Mouse (Mus musculus) hindbrain, embryonic 10.5 days (tissue): ENCODE data around the gene Nmd3. TPM values are rescaled to one million over a fixed set of nuclear protein-coding genes. Genes with fewer than 3 reads are reported as not detected.

Experiments used
- DNase-seq: peaks from one replicate; pipeline ENCODE4 v3.0.0-alpha.2; 2017; ENCODE audit warnings: low spot score
- H3K27ac ChIP-seq: fragments of 300-500 bp; sonication (generic); 2 replicates; pipeline ENCODE4 v1.5.1; 2016; ENCODE audit warnings: mild to moderate bottlenecking, moderate library complexity
- H3K27me3 ChIP-seq: fragments of 300-500 bp; sonication (generic); 2 replicates; pipeline ENCODE4 v1.6.1; 2016; ENCODE audit warnings: mild to moderate bottlenecking; ENCODE audit not compliant: poor library complexity, insufficient read depth, severe bottlenecking
- H3K36me3 ChIP-seq: fragments of 300-500 bp; sonication (generic); 2 replicates; pipeline ENCODE4 v1.6.1; 2016; ENCODE audit warnings: mild to moderate bottlenecking, moderate library complexity
- H3K4me1 ChIP-seq: fragments of 300-500 bp; sonication (generic); replicated peaks from 2 replicates; pipeline ENCODE4 v1.6.1; 2016; ENCODE audit warnings: mild to moderate bottlenecking
- H3K4me3 ChIP-seq: fragments of 300-500 bp; sonication (generic); 2 replicates; pipeline ENCODE4 v1.5.1; 2016; ENCODE audit warnings: mild to moderate bottlenecking, moderate library complexity
- H3K9me3 ChIP-seq: fragments of 300-500 bp; sonication (generic); 2 replicates; pipeline ENCODE4 v1.6.1; 2016; ENCODE audit warnings: mild to moderate bottlenecking, moderate library complexity
- WGBS: fragments of 180-500 bp; shearing (Covaris S2); methylation state at CpG from one replicate; pipeline ENCODE4 v1.1.7; 2016; 5-methylcytosine and 5-hydroxymethylcytosine counted together
- polyA plus RNA-seq: library from polyadenylated mRNA; unstranded; fragments of >200 nt; fragmentation: Nextera tagmentation; extraction: Ambion mirVana; gene quantifications from 2 replicates; pipeline ENCODE4 v1.2.1, GENCODE M21; 2016

The Nmd3 gene
- polyA plus RNA-seq, 1 experiment from 2014 or later, result 130 TPM

- H3K27me3 ChIP-seq, result no peaks in the 10 kb centered on the region
- no peaks in the 10 kb centered on the region for H3K9me3 ChIP-seq
- DNase-seq, result no peak
Measured at GRCm38 (mm10) chr3:69723161-69723560, 1.4 kb downstream of the Nmd3 start.

GRCm38 (mm10) chr3:69730930-69731329 lies 9.1 kb downstream of the Nmd3 start:
- Histone ChIP-seq H3K4me3 (no peak overlapping the region), H3K27ac (no peak overlapping the region), H3K27me3 (no peaks in the 10 kb centered on the region), H3K36me3 (peaks cover 95% of the 10 kb centered on the region), H3K4me1 (no peaks in the 10 kb centered on the region), H3K9me3 (no peaks in the 10 kb centered on the region)
- DNase-seq, result no peak

More at GRCm38 (mm10) chr3:69723161-69723560, 1.4 kb downstream of the Nmd3 start:
- WGBS, result 37% methylated on average over 7 of the region's 7 CpGs
- H3K4me1 ChIP-seq, result peaks cover 20% of the 10 kb centered on the region
- peaks cover 28% of the 10 kb centered on the region for H3K36me3 ChIP-seq
- peak overlapping the region; percentile 97 for H3K27ac ChIP-seq
- peak overlapping the region; percentile 91 for H3K4me3 ChIP-seq

GRCm38 (mm10) chr3:69733939-69734338 lies 12.2 kb downstream of the Nmd3 start:
- Histone ChIP-seq H3K9me3 (no peaks in the 10 kb centered on the region), H3K36me3 (peaks cover 94% of the 10 kb centered on the region)
- WGBS, result 89% methylated on average over 2 of the region's 2 CpGs

GRCm38 (mm10) chr3:69755192-69755591 lies 33.4 kb downstream of the Nmd3 start:
- Histone ChIP-seq H3K4me3 (no peak overlapping the region), H3K27ac (no peak overlapping the region), H3K36me3 (peaks cover 79% of the 10 kb centered on the region), H3K4me1 (no peaks in the 10 kb centered on the region), H3K9me3 (no peaks in the 10 kb centered on the region), H3K27me3 (no peaks in the 10 kb centered on the region)
- no peak for DNase-seq
- WGBS, result 87% methylated on average over 3 of the region's 3 CpGs

More at GRCm38 (mm10) chr3:69733939-69734338, 12.2 kb downstream of the Nmd3 start:
- Histone ChIP-seq H3K4me1 (no peaks in the 10 kb centered on the region), H3K27ac (no peak overlapping the region), H3K27me3 (no peaks in the 10 kb centered on the region), H3K4me3 (no peak overlapping the region)
- no peak for DNase-seq

GRCm38 (mm10) chr3:69755968-69756367 lies 34.2 kb downstream of the Nmd3 start:
- Histone ChIP-seq H3K27ac (no peak overlapping the region), H3K36me3 (peaks cover 73% of the 10 kb centered on the region), H3K4me3 (no peak overlapping the region), H3K4me1 (no peaks in the 10 kb centered on the region), H3K27me3 (no peaks in the 10 kb centered on the region), H3K9me3 (no peaks in the 10 kb centered on the region)
- 93% methylated on average over 3 of the region's 3 CpGs for whole genome bisulfite sequencing
- DNase-seq, result no peak

GRCm38 (mm10) chr3:69756499-69756898 lies 34.7 kb downstream of the Nmd3 start:
- H3K27me3 ChIP-seq, result no peaks in the 10 kb centered on the region
- DNase-seq, result peak; percentile 30
- H3K4me3 ChIP-seq, result no peak overlapping the region
- H3K36me3 ChIP-seq, result peaks cover 68% of the 10 kb centered on the region
- WGBS, result 39% methylated on average over 7 of the region's 7 CpGs
- no peak overlapping the region for H3K27ac ChIP-seq
- no peaks in the 10 kb centered on the region for H3K9me3 ChIP-seq
- no peaks in the 10 kb centered on the region for H3K4me1 ChIP-seq

- no peaks in the 10 kb centered on the region for H3K9me3 ChIP-seq
- no peak overlapping the region for H3K4me3 ChIP-seq
- peaks cover 59% of the 10 kb centered on the region for H3K36me3 ChIP-seq
- no peaks in the 10 kb centered on the region for H3K27me3 ChIP-seq
- WGBS, result 91% methylated on average over 1 of the region's 1 CpGs
- no peak for DNase-seq
- no peaks in the 10 kb centered on the region for H3K4me1 ChIP-seq
- no peak overlapping the region for H3K27ac ChIP-seq
Measured at GRCm38 (mm10) chr3:69757456-69757855, 35.7 kb downstream of the Nmd3 start.

- peaks cover 42% of the 10 kb centered on the region for H3K36me3 ChIP-seq
- no peaks in the 10 kb centered on the region for H3K27me3 ChIP-seq
- no peaks in the 10 kb centered on the region for H3K9me3 ChIP-seq
- no peak for DNase-seq
- H3K4me1 ChIP-seq, result no peaks in the 10 kb centered on the region
- H3K27ac ChIP-seq, result no peak overlapping the region
- H3K4me3 ChIP-seq, result no peak overlapping the region
- 91% methylated on average over 6 of the region's 6 CpGs for WGBS
Measured at GRCm38 (mm10) chr3:69760081-69760480, 38.3 kb downstream of the Nmd3 start.

GRCm38 (mm10) chr3:69761195-69761594 lies 39.4 kb downstream of the Nmd3 start:
- Histone ChIP-seq H3K36me3 (peaks cover 43% of the 10 kb centered on the region), H3K4me1 (no peaks in the 10 kb centered on the region), H3K9me3 (no peaks in the 10 kb centered on the region), H3K27me3 (no peaks in the 10 kb centered on the region), H3K4me3 (no peak overlapping the region), H3K27ac (no peak overlapping the region)
- no peak for DNase-seq
- WGBS, result 91% methylated on average over 4 of the region's 4 CpGs

GRCm38 (mm10) chr3:69762838-69763368 lies 41.1 kb downstream of the Nmd3 start:
- Histone ChIP-seq H3K27ac (no peak overlapping the region), H3K36me3 (peaks cover 42% of the 10 kb centered on the region), H3K9me3 (no peaks in the 10 kb centered on the region), H3K4me1 (no peaks in the 10 kb centered on the region), H3K27me3 (no peaks in the 10 kb centered on the region), H3K4me3 (no peak overlapping the region)
- WGBS, result 92% methylated on average over 6 of the region's 6 CpGs
- no peak for DNase-seq

GRCm38 (mm10) chr3:69763630-69764565 lies 42.1 kb downstream of the Nmd3 start:
- H3K27ac ChIP-seq, result no peak overlapping the region
- WGBS, result 93% methylated on average over 21 of the region's 21 CpGs
- H3K4me3 ChIP-seq, result no peak overlapping the region
- DNase-seq, result no peak
- no peaks in the 10 kb centered on the region for H3K27me3 ChIP-seq
- H3K9me3 ChIP-seq, result no peaks in the 10 kb centered on the region
- H3K4me1 ChIP-seq, result no peaks in the 10 kb centered on the region
- peaks cover 32% of the 10 kb centered on the region for H3K36me3 ChIP-seq

GRCm38 (mm10) chr3:69765206-69765605 lies 43.4 kb downstream of the Nmd3 start:
- Histone ChIP-seq H3K27ac (no peak overlapping the region), H3K4me3 (no peak overlapping the region), H3K27me3 (no peaks in the 10 kb centered on the region), H3K36me3 (peaks cover 24% of the 10 kb centered on the region), H3K9me3 (no peaks in the 10 kb centered on the region), H3K4me1 (no peaks in the 10 kb centered on the region)
- DNase-seq, result no peak
- 95% methylated on average over 11 of the region's 11 CpGs for WGBS

- DNase-seq, result no peak
- no peaks in the 10 kb centered on the region for H3K27me3 ChIP-seq
- WGBS, result 97% methylated on average over 4 of the region's 4 CpGs
- no peak overlapping the region for H3K4me3 ChIP-seq
- H3K27ac ChIP-seq, result no peak overlapping the region
- no peaks in the 10 kb centered on the region for H3K9me3 ChIP-seq
- no peaks in the 10 kb centered on the region for H3K4me1 ChIP-seq
- H3K36me3 ChIP-seq, result peaks cover 23% of the 10 kb centered on the region
Measured at GRCm38 (mm10) chr3:69769150-69769549, 47.4 kb downstream of the Nmd3 start.
